Mouse (Mus musculus): ENCODE results near the gene Rora. TPM values are rescaled to one million over a fixed set of nuclear protein-coding genes. Genes with fewer than 3 reads are reported as not detected.

Rora gene
- total RNA-seq, 2 experiments from 2014 or later = 30.3 to 33.6 TPM

DNA sequence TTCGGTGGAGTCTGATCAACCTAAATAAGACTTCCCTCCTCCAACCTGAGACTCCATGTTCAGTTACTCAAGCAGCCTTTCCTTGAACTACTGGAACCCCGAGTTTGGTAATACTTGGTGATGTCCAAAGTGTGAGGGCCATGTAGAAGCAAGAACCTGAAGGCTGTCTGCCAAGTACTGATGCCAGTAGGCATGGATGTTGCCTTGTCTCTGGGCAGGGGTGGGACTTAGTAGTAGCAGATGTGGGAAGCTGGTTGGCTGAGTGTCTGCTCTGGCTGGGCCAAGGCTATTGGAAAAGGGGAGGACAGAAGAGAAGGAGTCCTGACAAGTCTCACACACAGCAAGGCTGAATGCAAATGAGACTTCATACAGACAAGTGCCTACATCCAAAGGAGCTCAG is 154.1 kb downstream of the Rora start:
- DNase-seq = no peak
- intact Hi-C loops (cut with DNase I) = no loop called here

GRCm38 (mm10) chr9:68809536-68809935 is 155.9 kb downstream of the Rora start:
- intact Hi-C loops (cut with DNase I) = no loop called here
- no peak for DNase-seq

- no peak for DNase-seq
- intact Hi-C loops (cut with DNase I) = loop anchor here (5.0 to 10.0 kb wide), 3 partner anchors 62 to 800 kb away; no protein-coding TSS in a partner anchor
These were observed 161.1 kb downstream of the Rora start for GRCm38 (mm10) chr9:68814723-68815122.

DNA sequence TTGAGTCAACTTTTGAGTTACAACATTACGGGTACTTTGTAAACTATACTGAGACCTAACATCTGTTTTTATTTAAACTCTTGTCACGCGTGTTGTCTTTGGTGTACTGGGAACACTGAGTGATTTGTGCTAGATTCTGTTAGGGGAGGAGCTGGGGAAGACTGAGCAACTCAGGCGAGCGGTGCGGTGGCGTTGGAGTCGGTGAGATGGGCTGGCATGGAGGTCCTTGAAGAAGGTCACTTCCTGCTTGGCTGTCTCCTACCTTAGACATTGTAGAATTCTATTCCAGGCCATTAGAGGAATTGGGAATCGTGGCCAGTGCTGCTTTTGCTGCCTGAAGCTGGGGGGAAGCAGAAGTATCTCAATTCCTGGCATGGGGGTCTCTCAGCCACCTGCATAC is 162.3 kb downstream of the Rora start:
- intact Hi-C loops (cut with DNase I) = loop anchor here (10.0 kb wide), 1 partner anchor 801 kb away; no protein-coding TSS in a partner anchor
- no peak for DNase-seq

DNA sequence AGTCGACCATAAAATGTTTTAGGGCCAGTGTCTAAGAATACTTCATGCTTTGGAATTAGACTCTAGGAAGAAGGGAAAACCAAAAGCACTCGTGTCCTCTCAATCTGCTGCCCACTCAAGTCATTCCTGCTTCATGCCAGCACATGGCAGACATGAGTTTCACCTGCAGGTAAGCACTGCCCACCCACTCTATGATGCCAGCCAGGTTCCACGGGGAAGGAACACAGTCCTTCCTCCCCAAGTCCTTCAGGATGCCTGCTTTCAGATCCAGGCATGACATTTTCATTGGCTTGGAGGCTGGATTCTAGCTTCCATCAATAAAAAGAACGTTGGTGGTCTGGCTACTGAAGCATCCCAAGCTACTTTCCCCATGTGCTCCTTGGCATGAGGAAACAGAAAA is 166.4 kb downstream of the Rora start:
- DNase-seq = no peak
- intact Hi-C loops (cut with DNase I) = loop anchor here (5.0 kb wide), 2 partner anchors 122 to 547 kb away; no protein-coding TSS in a partner anchor

DNA sequence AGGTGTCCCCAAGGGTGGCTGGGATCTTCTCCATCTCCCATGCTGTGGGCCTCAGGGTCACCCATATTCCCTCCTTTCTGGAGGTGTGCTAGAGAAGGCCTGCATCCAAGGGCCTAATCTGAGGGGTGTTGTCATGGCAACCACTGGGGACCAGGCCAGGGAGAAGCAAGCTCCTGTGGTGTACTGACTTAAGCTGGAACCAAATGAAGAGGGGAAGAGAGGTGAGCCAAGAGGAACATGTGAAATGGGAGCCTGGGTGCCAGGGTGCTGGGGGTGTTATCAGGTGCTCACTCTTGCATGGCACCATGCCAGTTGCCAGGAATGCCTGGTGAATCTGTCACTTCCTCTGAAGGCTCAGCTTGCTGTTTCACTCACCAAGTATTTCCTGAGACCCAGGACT is 166.9 kb downstream of the Rora start:
- intact Hi-C loops (cut with DNase I) = loop anchor here (5.0 kb wide), 2 partner anchors 122 to 547 kb away; no protein-coding TSS in a partner anchor
- peak; percentile 37 to 47 for DNase-seq

DNA sequence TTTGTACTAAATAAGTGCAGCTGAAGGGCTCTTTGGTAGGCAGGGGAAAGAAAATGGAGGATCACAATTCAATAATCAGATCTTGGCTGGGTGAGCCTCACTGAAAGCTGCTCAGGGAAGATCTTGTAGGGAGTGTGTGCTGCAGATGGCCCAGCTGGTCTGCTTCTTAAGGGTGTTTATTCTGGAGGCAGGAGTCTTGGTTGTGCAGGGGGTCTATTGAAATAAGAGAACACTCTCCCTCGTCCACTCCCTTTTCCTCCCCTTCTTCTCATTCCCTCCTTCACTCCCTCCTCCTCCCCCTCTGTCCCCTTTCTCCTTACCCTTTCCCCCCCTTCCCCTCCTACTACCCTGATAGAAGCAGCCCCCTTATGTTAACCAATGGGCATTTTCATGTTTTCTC is 167.8 kb downstream of the Rora start:
- intact Hi-C loops (cut with DNase I) = loop anchor here (5.0 kb wide), 2 partner anchors 121 to 546 kb away; no protein-coding TSS in a partner anchor
- DNase-seq = no peak

DNA sequence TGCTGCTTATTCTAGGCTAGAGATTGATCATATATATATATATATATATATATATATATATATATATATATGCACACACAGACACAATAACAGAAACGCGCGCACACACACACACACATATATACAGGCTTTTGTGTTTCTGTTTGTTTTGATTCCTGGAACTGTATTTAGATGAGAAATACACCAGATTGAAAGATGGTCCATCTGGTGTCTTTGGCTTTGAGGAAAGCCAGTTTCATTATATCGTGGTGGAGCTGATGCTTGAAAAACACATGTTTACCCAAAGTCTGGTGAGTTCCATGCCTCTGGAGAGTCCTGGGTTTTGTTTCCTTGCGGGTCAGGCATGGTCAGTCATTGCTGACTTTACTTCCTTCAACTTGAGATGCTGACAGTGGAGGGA is 169.7 kb downstream of the Rora start:
- no peak for DNase-seq
- intact Hi-C loops (cut with DNase I) = loop anchor here (5.0 kb wide), 2 partner anchors 119 to 544 kb away; no protein-coding TSS in a partner anchor

GRCm38 (mm10) chr9:68825107-68825506 is 171.5 kb downstream of the Rora start:
- intact Hi-C loops (cut with DNase I) = no loop called here
- DNase-seq = no peak

GRCm38 (mm10) chr9:68825841-68826240 is 172.3 kb downstream of the Rora start:
- intact Hi-C loops (cut with DNase I) = no loop called here
- DNase-seq = no peak

DNA sequence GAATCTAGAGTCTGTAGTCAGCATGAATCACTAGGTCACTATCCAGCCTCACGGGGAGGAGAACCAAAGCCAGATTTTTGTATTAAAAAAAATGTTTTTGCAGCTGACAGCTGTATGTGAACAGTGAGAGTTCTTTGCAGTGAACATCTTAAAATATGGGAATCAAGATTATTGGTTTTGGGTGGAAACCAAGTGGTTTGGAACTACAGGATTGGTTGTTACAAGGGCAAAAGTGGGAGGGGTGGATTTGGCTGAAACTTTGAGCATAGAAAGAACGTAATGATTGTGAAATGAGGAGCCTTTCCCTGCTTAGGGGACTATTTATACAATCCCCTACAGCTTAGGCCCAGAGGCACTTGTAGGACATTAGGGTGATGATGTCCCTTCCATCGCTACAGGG is 173.9 kb downstream of the Rora start:
- intact Hi-C loops (cut with DNase I) = no loop called here
- DNase-seq = no peak

- intact Hi-C loops (cut with DNase I) = no loop called here
- DNase-seq = no peak
These were observed 176.3 kb downstream of the Rora start for GRCm38 (mm10) chr9:68829903-68830302.

DNA sequence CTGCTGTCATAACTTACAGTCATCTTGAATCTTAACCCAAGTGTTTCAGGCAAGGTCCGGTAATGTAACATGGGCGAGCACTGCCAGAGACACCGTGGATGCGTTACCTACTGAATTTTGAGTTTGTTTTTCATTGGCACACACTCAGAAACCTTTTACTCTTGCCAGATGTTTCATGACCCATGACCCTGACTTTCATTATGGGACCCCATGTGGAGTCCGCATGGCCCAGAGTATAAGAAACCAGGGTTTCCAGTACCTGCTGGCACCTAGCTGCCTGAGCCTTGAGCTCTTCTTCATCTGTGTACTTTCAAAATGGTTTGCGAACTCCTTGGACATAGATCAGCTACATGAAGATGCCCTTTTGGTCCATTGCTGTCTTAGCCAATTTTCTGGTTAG is 179.7 kb downstream of the Rora start:
- no peak for DNase-seq
- intact Hi-C loops (cut with DNase I) = no loop called here

GRCm38 (mm10) chr9:68835037-68835649 is 181.6 kb downstream of the Rora start:
- intact Hi-C loops (cut with DNase I) = no loop called here
- DNase-seq = no peak

GRCm38 (mm10) chr9:68842134-68842892 is 188.7 kb downstream of the Rora start:
- peak in 1 of 2 experiments; percentile 19 for DNase-seq
- intact Hi-C loops (cut with DNase I) = no loop called here

DNA sequence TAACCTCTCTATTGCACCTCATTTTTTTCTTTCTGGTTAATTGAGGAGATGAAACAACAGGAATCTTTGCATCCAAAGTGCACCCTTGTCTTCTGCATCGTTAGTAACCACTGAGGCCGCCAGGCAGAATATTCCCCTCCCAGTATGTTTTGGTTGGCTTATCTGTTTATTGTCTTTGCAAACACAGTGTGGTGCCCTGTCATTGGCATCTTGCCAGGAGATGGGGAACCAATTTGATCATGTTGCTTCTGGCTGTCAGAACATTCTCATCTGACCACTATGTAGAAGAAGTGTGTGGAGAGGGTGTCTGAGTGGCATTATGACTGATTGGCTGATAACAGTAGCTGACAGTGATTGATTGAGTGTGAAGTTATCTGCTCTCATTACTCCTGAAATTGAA is 192.0 kb downstream of the Rora start:
- no peak for DNase-seq
- intact Hi-C loops (cut with DNase I) = no loop called here

DNA sequence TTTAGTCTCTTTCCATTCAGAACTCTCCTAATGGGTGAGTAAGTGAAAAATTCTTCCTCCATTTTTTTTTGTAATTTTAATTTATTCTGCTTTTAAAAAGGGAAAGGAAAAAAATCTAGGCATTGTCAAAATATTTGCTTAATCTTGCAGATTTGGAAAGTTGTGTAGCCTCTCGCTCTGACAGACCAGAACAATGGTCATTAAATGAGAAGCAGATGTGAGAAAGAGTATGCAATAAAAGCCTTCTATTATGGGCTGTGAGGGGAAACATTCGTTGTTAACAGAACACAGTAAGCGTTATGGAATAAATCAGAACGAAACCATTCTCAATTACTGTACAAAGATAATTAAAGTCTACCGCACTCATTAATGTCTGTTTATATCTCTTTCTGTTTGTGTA is 196.7 kb downstream of the Rora start:
- DNase-seq = no peak
- intact Hi-C loops (cut with DNase I) = no loop called here

GRCm38 (mm10) chr9:68852201-68852600 is 198.6 kb downstream of the Rora start:
- intact Hi-C loops (cut with DNase I) = no loop called here
- DNase-seq = no peak

- DNase-seq = no peak
- intact Hi-C loops (cut with DNase I) = no loop called here
These were observed 199.3 kb downstream of the Rora start for GRCm38 (mm10) chr9:68852934-68853333.

GRCm38 (mm10) chr9:68859500-68859899 is 205.9 kb downstream of the Rora start:
- no peak for DNase-seq
- intact Hi-C loops (cut with DNase I) = no loop called here

- intact Hi-C loops (cut with DNase I) = no loop called here
- no peak for DNase-seq
These were observed 212.7 kb downstream of the Rora start for GRCm38 (mm10) chr9:68866317-68866716.

DNA sequence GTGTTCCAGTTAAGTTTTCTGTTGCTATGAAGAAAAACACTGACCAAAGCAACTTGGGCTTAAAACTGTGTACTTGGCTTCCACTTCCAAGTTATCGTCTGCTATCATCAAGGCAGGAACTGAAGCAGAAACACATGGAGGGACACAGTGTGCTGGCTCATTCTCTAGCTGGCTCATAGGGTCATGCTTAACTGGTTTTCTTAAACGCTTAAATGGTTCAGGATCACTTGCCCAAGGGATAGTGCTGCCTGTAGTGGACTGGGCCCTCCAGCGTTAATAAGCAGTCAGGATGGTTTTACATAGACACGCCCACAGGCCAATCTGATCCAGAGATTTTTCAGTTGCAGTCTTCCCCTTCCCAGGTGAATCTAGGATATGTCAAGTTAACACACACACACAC is 220.3 kb downstream of the Rora start:
- DNase-seq = no peak
- intact Hi-C loops (cut with DNase I) = no loop called here
